ENCODE assay signal across 23 mouse cellular contexts in the genomic region with DNA sequence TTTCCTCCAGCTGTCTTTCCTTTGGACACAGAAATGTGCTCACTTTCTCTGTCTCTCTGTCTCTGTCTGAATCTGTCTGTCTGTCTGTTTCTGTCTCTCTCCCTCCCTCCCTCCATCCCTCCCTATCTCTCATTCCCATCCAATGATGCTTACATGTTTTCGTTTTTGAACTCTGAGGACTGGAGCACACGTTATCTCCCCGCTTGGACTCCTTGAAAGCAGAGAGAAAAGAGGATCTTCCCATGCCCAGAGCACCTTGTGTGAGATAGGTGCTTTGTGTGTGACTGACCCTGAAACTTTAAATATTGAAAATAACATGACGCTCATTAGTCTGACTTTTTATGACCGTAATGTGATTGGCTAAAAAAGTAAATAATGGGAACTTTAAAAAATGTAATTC. TPM values are rescaled to one million over a fixed set of nuclear protein-coding genes. Genes with fewer than 3 reads are reported as not detected.
DNase-seq lines count a peak whose midpoint lies in the region; ATAC-seq and TF ChIP-seq lines count a peak whose summit lies in the region.
"Had no signal": no experiment of that assay in that cellular context is flagged by ENCODE, and none has a peak within 500 bp of the region (broad histone marks: within the 10 kb centered on the region; RNA-seq: fewer than 3 reads in every experiment).

No protein-coding gene starts in this region.

- ATAC-seq in heart, embryonic 12.5 days (ENCODE audit: insufficient number of reproducible peaks, low FRiP score): no peak
- ATAC-seq in heart, embryonic 16.5 days (replicated peaks; ENCODE audit: extremely low read depth, insufficient read depth, low FRiP score): no peak
- ATAC-seq in intestine, postnatal 0 days: no peak
- ATAC-seq: forebrain, embryonic 14.5 days; forebrain, postnatal 0 days; hindbrain, postnatal 0 days; inflammation-experienced regulatory T-cells, adult 6 months; Patski had no signal

- H3K9ac ChIP-seq in heart, adult 2 months (ENCODE audit: low read depth, low read length): no peak overlapping the region
- no peak overlapping the region for H3K9ac ChIP-seq in heart, embryonic 12.5 days
- H3K9ac ChIP-seq in heart, embryonic 16.5 days (ENCODE audit: low read length): no peak overlapping the region
- no peak overlapping the region for H3K9ac ChIP-seq in intestine, postnatal 0 days (ENCODE audit: low read depth, low read length)
- H3K9ac ChIP-seq: embryonic facial prominence, embryonic 12.5 days; embryonic facial prominence, embryonic 15.5 days; forebrain, postnatal 0 days; hindbrain, embryonic 14.5 days had no signal

- TF ChIP-seq CTCF in heart, adult 2 months (IDR thresholded peaks at IDR 0.05): no peak
- no peak for TF ChIP-seq CTCF in intestine, postnatal 0 days (IDR thresholded peaks at IDR 0.05; ENCODE audit: low read depth)

- H3K36me3 ChIP-seq in heart, adult 2 months (ENCODE audit: control insufficient read depth, insufficient read depth, low read length): peaks cover 14% of the 10 kb centered on the region
- no peaks in the 10 kb centered on the region for H3K36me3 ChIP-seq in heart, embryonic 12.5 days
- H3K36me3 ChIP-seq in heart, embryonic 16.5 days (ENCODE audit: control insufficient read depth, insufficient read depth): no peaks in the 10 kb centered on the region
- H3K36me3 ChIP-seq in intestine, postnatal 0 days (ENCODE audit: control insufficient read depth, insufficient read depth): no peaks in the 10 kb centered on the region
- H3K36me3 ChIP-seq: embryonic facial prominence, embryonic 12.5 days; embryonic facial prominence, embryonic 15.5 days had no signal

- no peaks in the 10 kb centered on the region for H3K9me3 ChIP-seq in heart, embryonic 12.5 days (replicated peaks)
- H3K9me3 ChIP-seq in heart, embryonic 16.5 days (replicated peaks; ENCODE audit: control insufficient read depth, low read length): no peaks in the 10 kb centered on the region
- no peaks in the 10 kb centered on the region for H3K9me3 ChIP-seq in intestine, postnatal 0 days (ENCODE audit: control insufficient read depth)
- H3K9me3 ChIP-seq: embryonic facial prominence, embryonic 12.5 days; embryonic facial prominence, embryonic 15.5 days had no signal

- H3K4me1 ChIP-seq in heart, adult 2 months (ENCODE audit: control insufficient read depth, insufficient read depth, low read length): peaks cover 17% of the 10 kb centered on the region
- H3K4me1 ChIP-seq in heart, embryonic 12.5 days (replicated peaks): peaks cover 44% of the 10 kb centered on the region
- peaks cover 39% of the 10 kb centered on the region for H3K4me1 ChIP-seq in heart, embryonic 16.5 days (ENCODE audit: control insufficient read depth, insufficient read depth, low read length)
- H3K4me1 ChIP-seq in intestine, postnatal 0 days (replicated peaks; ENCODE audit: control insufficient read depth, insufficient read depth, low read length): 0 out of 2 replicates have a peak, but pooled peaks cover 26% of the 10 kb centered on the region
- H3K4me1 ChIP-seq: embryonic facial prominence, embryonic 12.5 days had no signal

- H3K79me2 ChIP-seq in heart, adult 2 months (replicated peaks; ENCODE audit: control insufficient read depth, insufficient read depth, low read length): no peaks in the 10 kb centered on the region

- H3K4me2 ChIP-seq in heart, embryonic 12.5 days: no peak overlapping the region
- no peak overlapping the region for H3K4me2 ChIP-seq in heart, embryonic 16.5 days (ENCODE audit: low read depth, low read length)
- H3K4me2 ChIP-seq in intestine, postnatal 0 days (replicated peaks; ENCODE audit: low read depth): no peak overlapping the region
- H3K4me2 ChIP-seq: embryonic facial prominence, embryonic 12.5 days; embryonic facial prominence, embryonic 15.5 days; hindbrain, embryonic 14.5 days had no signal

- no peak for DNase-seq in heart, adult 2 months
- no peak for DNase-seq in heart, postnatal 36 days
- DNase-seq in heart, adult 11 months: no peak
- DNase-seq in heart, postnatal 10 days: no peak
- no peak for DNase-seq in right cerebral cortex, adult 18-20 months
- DNase-seq: adrenal gland, postnatal 10 days; adrenal gland, postnatal 36 days; cerebellum, adult 18-20 months; cerebellum, adult 9-10 months; cerebellum, postnatal 14 days; forebrain, postnatal 0 days; gastrocnemius, adult 2 months; gastrocnemius, postnatal 14 days had no signal

- H3K4me3 ChIP-seq in heart, adult 2 months: no peak overlapping the region
- H3K4me3 ChIP-seq in heart, embryonic 12.5 days: no peak overlapping the region
- no peak overlapping the region for H3K4me3 ChIP-seq in heart, embryonic 16.5 days (ENCODE audit: low read length)
- H3K4me3 ChIP-seq in intestine, postnatal 0 days (ENCODE audit: low read depth, low read length): no peak overlapping the region
- H3K4me3 ChIP-seq: embryonic facial prominence, embryonic 12.5 days; embryonic facial prominence, embryonic 15.5 days; gastrocnemius, adult 2 months had no signal

- intact Hi-C loops in heart, adult 2 months (cut with DNase I): loop anchor here (2.0 kb wide), 1 partner anchor 26 kb away; no protein-coding TSS in a partner anchor
- intact Hi-C loops in heart, postnatal 36 days (cut with DNase I): loop anchor here (5.0 kb wide), 1 partner anchor 56 kb away; no protein-coding TSS in a partner anchor
- intact Hi-C loops in heart, postnatal 10 days (cut with DNase I): no loop called here

- TF ChIP-seq EP300 in heart, adult 2 months (IDR thresholded peaks at IDR 0.05; ENCODE audit: insufficient read depth, low read depth, low read length): no peak

- WGBS in heart, adult 2 months: 83% methylated on average over 5 of the region's 5 CpGs
- WGBS in heart, embryonic 12.5 days: 71% methylated on average over 5 of the region's 5 CpGs
- 77% methylated on average over 5 of the region's 5 CpGs for WGBS in heart, embryonic 16.5 days
- WGBS in intestine, postnatal 0 days: 58% methylated on average over 5 of the region's 5 CpGs

- H3K27ac ChIP-seq in heart, adult 2 months: peak overlapping the region; percentile 98
- peak overlapping the region; percentile 11 for H3K27ac ChIP-seq in heart, embryonic 12.5 days (ENCODE audit: poor library complexity, severe bottlenecking)
- H3K27ac ChIP-seq in heart, embryonic 16.5 days (ENCODE audit: low read length): peak overlapping the region; percentile 40
- peak overlapping the region; percentile 54; the same call in 1 of the 2 replicates for H3K27ac ChIP-seq in intestine, postnatal 0 days (ENCODE audit: low read depth, low read length)
- H3K27ac ChIP-seq: embryonic facial prominence, embryonic 12.5 days; embryonic facial prominence, embryonic 15.5 days; hindbrain, embryonic 14.5 days; hindbrain, postnatal 0 days had no signal

- no peak for TF ChIP-seq POLR2A in heart, adult 2 months (IDR thresholded peaks at IDR 0.05; ENCODE audit: insufficient read depth, low read depth, low read length)

- no peaks in the 10 kb centered on the region for H3K27me3 ChIP-seq in heart, adult 2 months (ENCODE audit: control insufficient read depth, insufficient read depth, low read length)
- H3K27me3 ChIP-seq in heart, embryonic 12.5 days (replicated peaks): no peaks in the 10 kb centered on the region
- H3K27me3 ChIP-seq in heart, embryonic 16.5 days (ENCODE audit: control insufficient read depth, insufficient read depth, low read length): no peaks in the 10 kb centered on the region
- no peaks in the 10 kb centered on the region for H3K27me3 ChIP-seq in intestine, postnatal 0 days (replicated peaks; ENCODE audit: control insufficient read depth, insufficient read depth, low read length)
- H3K27me3 ChIP-seq: embryonic facial prominence, embryonic 12.5 days; embryonic facial prominence, embryonic 15.5 days; Patski had no signal

RNA-seq across cellular contexts. Expression of gene Ric1, which starts 49.1 kb away (rescaled TPM):
- 10 to 100 TPM; 16.9 to 20.6 TPM for total RNA-seq in heart, adult 2 months (2021)
- 9.2 and 15.0 TPM in 2 replicates for polyA plus RNA-seq in heart, adult 2 months (2012; rRNA removed)
- total RNA-seq in heart, postnatal 36 days (2021): 10 to 100 TPM; 23.6 to 25.0 TPM
- 7.5 and 8.4 TPM in 2 replicates for polyA plus RNA-seq in heart, embryonic 12.5 days (2016; fragmentation: Nextera tagmentation; extraction: Ambion mirVana)
- 6.7 and 6.9 TPM in 2 replicates for polyA plus RNA-seq in heart, embryonic 16.5 days (2015; fragmentation: Nextera tagmentation; extraction: Ambion mirVana)
- total RNA-seq in heart, postnatal 10 days (2021): 10 to 100 TPM; 32.8 to 36.3 TPM
- polyA plus RNA-seq in intestine, postnatal 0 days (2015; fragmentation: Nextera tagmentation; extraction: Ambion mirVana): 10.2 and 12.0 TPM in 2 replicates

Comparison
In these comparisons a context has a peak if more than half of its experiments do, and no peak if none do; other contexts are left out.
1. H3K27ac ChIP-seq: peak in every context shown above with its lines; median percentile 98 in heart, adult 2 months; 54 in intestine, postnatal 0 days; 40 in heart, embryonic 16.5 days; 11 in heart, embryonic 12.5 days.